Mouse (Mus musculus) CH12.LX (cell line): ENCODE measurements around the gene Tha1. TPM values are rescaled to one million over a fixed set of nuclear protein-coding genes. Genes with fewer than 3 reads are reported as not detected.

Experiments used
- DNase-seq: peaks from one replicate; pipeline ENCODE4 v3.0.0-alpha.2; 2013; ENCODE audit errors: extremely low read depth
- H3K27ac ChIP-seq: 2 replicates; pipeline ENCODE4 v1.5.1; 2012; ENCODE audit warnings: low read depth, mild to moderate bottlenecking, control low read depth, moderate library complexity; ENCODE audit not compliant: insufficient read depth
- H3K27me3 ChIP-seq: replicated peaks from 2 replicates; pipeline ENCODE3; 2012; ENCODE audit warnings: inconsistent platforms
- H3K36me3 ChIP-seq, 2 experiments: replicated peaks in 1 of 2; 2 replicates each; pipeline versions ENCODE3 to v1.6.1; 2012; ENCODE audit warnings: inconsistent platforms in 1 of 2, low read length in 1 of 2, mild to moderate bottlenecking in 1 of 2, mixed read lengths in 1 of 2, moderate library complexity in 1 of 2; ENCODE audit not compliant: control insufficient read depth in 1 of 2, insufficient read depth in 1 of 2
- H3K4me1 ChIP-seq, 2 experiments: 2 replicates each; pipeline ENCODE4 v1.6.1; 2012; ENCODE audit warnings: inconsistent platforms in 1 of 2, moderate library complexity in 1 of 2; ENCODE audit not compliant: insufficient read depth in 2 of 2, control insufficient read depth in 1 of 2
- H3K4me2 ChIP-seq: 2 replicates; pipeline ENCODE4 v1.6.1; 2012; ENCODE audit warnings: low read depth, mild to moderate bottlenecking, control low read depth; ENCODE audit not compliant: poor library complexity, insufficient read depth, severe bottlenecking
- H3K4me3 ChIP-seq, 3 experiments: fragments of 150-350 bp in 1 of 3; sonication (generic) in 1 of 3; replicated peaks in 1 of 3; 2 replicates each; pipeline versions ENCODE3 to v1.5.1; 2011 to 2012; ENCODE audit warnings: low read depth in 2 of 3, low read length in 2 of 3, mild to moderate bottlenecking in 2 of 3, moderate library complexity in 2 of 3, control low read depth in 1 of 3, improper control_type of control experiment in 1 of 3, inconsistent platforms in 1 of 3, mixed read lengths in 1 of 3; ENCODE audit not compliant: poor library complexity in 1 of 3
- H3K79me2 ChIP-seq: replicated peaks from 2 replicates; pipeline ENCODE4 v1.6.1; 2012; ENCODE audit warnings: mild to moderate bottlenecking, moderate library complexity; ENCODE audit not compliant: control insufficient read depth, poor library complexity, insufficient read depth, severe bottlenecking; ENCODE audit errors: extremely low read depth
- H3K9ac ChIP-seq: 2 replicates; pipeline ENCODE4 v1.6.1; 2012; ENCODE audit warnings: low read depth, mild to moderate bottlenecking, control low read depth, moderate library complexity; ENCODE audit not compliant: insufficient read depth
- H3K9me3 ChIP-seq: replicated peaks from 2 replicates; pipeline ENCODE3; 2012; ENCODE audit warnings: low read length, inconsistent platforms, mixed read lengths
- BHLHE40 ChIP-seq: IDR thresholded peaks from 2 replicates; pipeline ENCODE4 v1.6.1; 2011; ENCODE audit warnings: mild to moderate bottlenecking, low read depth, low read length, improper control_type of control experiment
- CHD1 ChIP-seq: IDR thresholded peaks from 2 replicates; pipeline ENCODE4 v1.6.1; 2012; ENCODE audit warnings: low read depth, low read length, improper control_type of control experiment, inconsistent platforms
- CTCF ChIP-seq, 2 experiments: IDR thresholded peaks in 1 of 2; conservative IDR thresholded peaks in 1 of 2; 2 replicates each; pipeline ENCODE4 v1.5.1; 2011 to 2012; ENCODE audit warnings: low read depth in 2 of 2, low read length in 2 of 2, improper control_type of control experiment in 1 of 2, inconsistent platforms in 1 of 2, mild to moderate bottlenecking in 1 of 2, moderate library complexity in 1 of 2
- ELF1 ChIP-seq: IDR thresholded peaks from 2 replicates; pipeline ENCODE4 v1.6.1; 2014; ENCODE audit warnings: low read depth, mild to moderate bottlenecking, inconsistent platforms, low read length, improper control_type of control experiment
- ETS1 ChIP-seq: conservative IDR thresholded peaks from 2 replicates; pipeline ENCODE4 v1.6.1; 2012; ENCODE audit warnings: low read depth, mild to moderate bottlenecking, inconsistent platforms, low read length, improper control_type of control experiment, moderate library complexity
- HCFC1 ChIP-seq: IDR thresholded peaks from 2 replicates; pipeline ENCODE4 v1.6.1; 2012; ENCODE audit warnings: low read depth, mild to moderate bottlenecking, inconsistent platforms, low read length, improper control_type of control experiment
- JUND ChIP-seq: conservative IDR thresholded peaks from 2 replicates; pipeline ENCODE4 v1.6.1; 2011; ENCODE audit warnings: low read depth, low read length, improper control_type of control experiment
- MAX ChIP-seq: IDR thresholded peaks from 2 replicates; pipeline ENCODE4 v1.6.1; 2011; ENCODE audit warnings: low read length, improper control_type of control experiment
- MEF2A ChIP-seq: IDR thresholded peaks from 2 replicates; pipeline ENCODE4 v1.6.1; 2014; ENCODE audit warnings: low read depth, mild to moderate bottlenecking, inconsistent platforms, low read length, improper control_type of control experiment, borderline replicate concordance
- MYC ChIP-seq: IDR thresholded peaks from 2 replicates; pipeline ENCODE4 v1.6.1; 2011; ENCODE audit warnings: low read depth, mild to moderate bottlenecking, improper control_type of control experiment, low read length
- NRF1 ChIP-seq: IDR thresholded peaks from 2 replicates; pipeline ENCODE4 v1.6.1; 2014; ENCODE audit warnings: low read depth, mild to moderate bottlenecking, inconsistent platforms, low read length, improper control_type of control experiment, moderate library complexity
- PAX5 ChIP-seq: IDR thresholded peaks from 2 replicates; pipeline ENCODE4 v1.6.1; 2012; ENCODE audit warnings: low read length, inconsistent platforms, mixed read lengths
- POLR2A ChIP-seq: IDR thresholded peaks from 2 replicates; pipeline ENCODE4 v1.6.1; 2011; ENCODE audit warnings: low read depth, mild to moderate bottlenecking, improper control_type of control experiment, low read length
- POLR2AphosphoS2 ChIP-seq: IDR thresholded peaks from 2 replicates; pipeline ENCODE4 v1.6.1; 2011; ENCODE audit warnings: low read depth, low read length, improper control_type of control experiment
- RAD21 ChIP-seq: IDR thresholded peaks from 2 replicates; pipeline ENCODE4 v1.6.1; 2011; ENCODE audit warnings: low read depth, mild to moderate bottlenecking, low read length, improper control_type of control experiment, moderate library complexity
- SMC3 ChIP-seq: IDR thresholded peaks from 2 replicates; pipeline ENCODE4 v1.6.1; 2011; ENCODE audit warnings: low read depth, low read length, improper control_type of control experiment
- USF2 ChIP-seq: conservative IDR thresholded peaks from 2 replicates; pipeline ENCODE4 v1.6.1; 2011; ENCODE audit warnings: low read depth, low read length, improper control_type of control experiment
- ZMIZ1 ChIP-seq: IDR thresholded peaks from 2 replicates; pipeline ENCODE4 v1.6.1; 2012; ENCODE audit warnings: low read depth, mild to moderate bottlenecking, inconsistent platforms, low read length, improper control_type of control experiment
- ZNF384 ChIP-seq: IDR thresholded peaks from 2 replicates; pipeline ENCODE4 v1.6.1; 2012; ENCODE audit warnings: low read depth, low read length, improper control_type of control experiment, inconsistent platforms
- dilution Hi-C: fragments of 300-500 bp; cut with MboI; formaldehyde crosslinking; loops from 2 replicates; pipeline ENCODE4 v1.14.3; 2020; ENCODE audit warnings: low sequenced_read_pairs; ENCODE audit not compliant: extremely low pct_unique_long_range_greater_than_20kb, extremely low pct_ligation_motif_present
- in situ Hi-C: fragments of 300-500 bp; cut with MboI; formaldehyde crosslinking; loops from 3 replicates; pipeline ENCODE4 v1.14.3; 2019; ENCODE audit warnings: low sequenced_read_pairs, low pct_ligation_motif_present, low pct_unique_long_range_greater_than_20kb, mixed read lengths
- polyA plus RNA-seq: library from polyadenylated mRNA; unstranded; fragments of >175 nt; gene quantifications from 2 replicates; pipeline ENCODE4 v1.2.1, GENCODE M21; 2012; ENCODE audit warnings: low read depth; ENCODE audit not compliant: insufficient read length
- total RNA-seq, 2 experiments: library from RNA; depleted of rRNA; stranded (reverse); fragments of 300-350 nt in 1 of 2; fragments of >200 nt in 1 of 2; gene quantifications; 2 replicates each; pipeline ENCODE4 v1.2.3; 2012 to 2014

Tha1 gene
- total and polyA plus RNA-seq, 3 experiments, result not detected

DNA sequence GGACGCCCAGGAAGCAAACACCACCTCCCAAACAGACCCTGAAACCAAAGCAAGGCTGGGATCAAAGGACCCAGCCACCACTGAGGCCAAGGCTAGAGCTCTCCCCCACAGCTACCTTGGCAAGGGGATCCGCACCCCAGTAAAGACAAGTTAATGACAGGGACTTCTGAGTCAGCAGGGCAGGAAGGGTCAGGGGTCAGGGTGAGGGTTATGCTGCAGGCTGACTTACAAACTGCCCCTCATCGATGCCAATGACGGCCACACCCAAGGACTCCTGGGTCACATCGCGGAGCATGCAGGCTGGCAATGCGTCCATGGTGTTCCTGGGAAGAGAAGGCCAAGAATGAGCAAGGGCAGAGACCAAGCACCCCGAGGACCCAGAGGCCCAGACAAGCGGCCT, 51.4 kb downstream of the Tha1 start:
- Histone ChIP-seq H3K27me3 (no peaks in the 10 kb centered on the region), H3K4me3 (no peak overlapping the region), H3K9me3 (no peaks in the 10 kb centered on the region), H3K4me2 (no peak overlapping the region), H3K9ac (no peak overlapping the region), H3K4me1 (peaks cover 3 to 74% of the 10 kb centered on the region in 2 experiments; a peak in 2 of 4 replicates), H3K36me3 (peaks cover 64 to 78% of the 10 kb centered on the region in 2 experiments), H3K27ac (no peak overlapping the region), H3K79me2 (peaks cover 52% of the 10 kb centered on the region)
- in situ Hi-C loops (loop anchor here (10.0 kb wide), 2 partner anchors 107 to 347 kb away; no protein-coding TSS in a partner anchor), dilution Hi-C loops (no loop called here)
- no peak for DNase-seq
- TF ChIP-seq POLR2A (peak; percentile 43; the same call in 1 of the 2 replicates), SMC3 (0 out of 2 replicates have a peak, but pooled peaks have one; percentile 1), NRF1 (no peak), POLR2AphosphoS2 (peak; percentile 44; the same call in 1 of the 2 replicates), USF2 (no peak), MEF2A (no peak), HCFC1 (no peak)

DNA sequence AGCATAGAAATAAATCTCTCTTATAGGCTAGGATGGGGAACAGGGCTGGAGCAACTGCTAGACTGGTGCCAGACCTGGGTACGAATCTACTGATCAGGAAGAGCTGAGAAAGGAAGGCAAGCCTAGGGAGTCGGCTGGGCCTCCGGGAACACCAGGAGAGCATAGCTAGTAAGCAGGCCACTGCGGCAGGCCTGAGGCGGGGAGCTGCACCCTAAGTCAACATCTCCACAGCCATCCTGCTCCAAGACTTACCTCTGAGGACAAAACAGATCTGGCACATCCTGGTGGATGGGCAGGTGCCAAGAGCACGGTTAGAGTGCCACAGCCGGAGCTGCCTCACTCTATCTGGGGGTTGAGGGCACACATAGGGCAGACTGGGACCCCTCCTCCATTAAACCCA, 53.1 kb downstream of the Tha1 start:
- peak overlapping the region; percentile 32; the same call in 1 of the 2 replicates for H3K27ac ChIP-seq
- in situ Hi-C loops, result loop anchor here (10.0 kb wide), 2 partner anchors 105 to 345 kb away; no protein-coding TSS in a partner anchor
- DNase-seq, result no peak
- H3K4me3 ChIP-seq, result no peak overlapping the region
- TF ChIP-seq BHLHE40 (no peak), ETS1 (no peak), RAD21 (no peak), POLR2AphosphoS2 (peak; percentile 58), ZNF384 (no peak), CTCF (conservative IDR thresholded peaks at IDR 0.05 in 1 of 2, IDR thresholded peaks at IDR 0.05 in 1 of 2; ENCODE audit: low read depth in 2 of 2, low read length in 2 of 2) (no peak), SMC3 (no peak), ZMIZ1 (peak; percentile 58), POLR2A (no peak)
- dilution Hi-C loops, result no loop called here
- H3K79me2 ChIP-seq, result peaks cover 39% of the 10 kb centered on the region
- no peaks in the 10 kb centered on the region for H3K9me3 ChIP-seq
- peaks cover 3 to 89% of the 10 kb centered on the region in 2 experiments; a peak in 2 of 4 replicates for H3K4me1 ChIP-seq
- no peaks in the 10 kb centered on the region for H3K27me3 ChIP-seq
- no peak overlapping the region for H3K4me2 ChIP-seq
- H3K36me3 ChIP-seq, result peaks cover 81 to 90% of the 10 kb centered on the region in 2 experiments
- no peak overlapping the region for H3K9ac ChIP-seq

GRCm38 (mm10) chr11:117819095-117819494, 54.2 kb downstream of the Tha1 start:
- H3K79me2 ChIP-seq, result peaks cover 38% of the 10 kb centered on the region
- no peak overlapping the region for H3K4me2 ChIP-seq
- peaks cover 92 to 97% of the 10 kb centered on the region in 2 experiments for H3K36me3 ChIP-seq
- DNase-seq, result no peak
- in situ Hi-C loops, result no loop called here
- H3K4me1 ChIP-seq, result peaks cover 3 to 96% of the 10 kb centered on the region in 2 experiments; a peak in 2 of 4 replicates
- no peaks in the 10 kb centered on the region for H3K9me3 ChIP-seq
- peak; percentile 31; the same call in 1 of the 2 replicates for TF ChIP-seq ZMIZ1
- no peak for TF ChIP-seq MYC
- no peak for TF ChIP-seq PAX5
- no peak for TF ChIP-seq JUND
- peak; percentile 17; the same call in 1 of the 2 replicates for TF ChIP-seq ELF1
- TF ChIP-seq CHD1, result no peak
- peak; percentile 2; the same call in 1 of the 2 replicates for TF ChIP-seq MAX
- TF ChIP-seq, all 38 proteins: peak for 3
- Histone ChIP-seq H3K9ac (no peak overlapping the region), H3K27ac (no peak overlapping the region), H3K4me3 (no peak overlapping the region), H3K27me3 (no peaks in the 10 kb centered on the region)
- dilution Hi-C loops, result no loop called here
